Mouse (Mus musculus): ENCODE data around the gene Wdr59.

DNA sequence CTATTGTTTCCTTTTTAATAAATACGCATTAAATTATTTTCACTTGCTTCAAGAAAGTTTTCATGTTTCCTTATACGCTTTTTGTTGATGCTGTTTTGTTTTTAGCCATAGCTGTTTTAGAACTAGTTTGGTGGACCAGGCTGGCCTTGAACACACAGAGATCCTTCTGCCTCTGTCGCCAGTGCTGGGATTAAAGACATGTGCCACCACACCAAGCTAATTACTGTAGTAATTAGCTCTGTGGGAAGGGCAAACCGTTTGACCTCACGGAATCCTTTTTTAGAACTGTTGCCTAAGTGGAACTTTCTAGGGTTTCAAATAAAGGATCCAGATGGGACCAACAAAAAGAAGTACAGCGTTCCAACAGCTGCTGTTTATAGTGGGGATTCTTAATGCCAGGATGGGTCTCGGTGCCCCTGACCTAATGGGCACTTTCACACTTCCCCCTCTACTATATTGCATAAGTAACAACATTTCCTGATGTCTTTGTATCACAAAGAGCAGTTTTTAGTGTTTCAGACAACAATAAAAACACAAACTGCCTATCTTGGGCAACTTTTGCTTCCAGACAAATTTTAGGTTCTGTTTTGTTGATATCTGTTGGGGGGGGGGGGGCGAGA, 29.7 kb upstream of the Wdr59 start:
- TF ChIP-seq CTCF (conservative IDR thresholded peaks at IDR 0.05; ENCODE audit: low read length) (no peak), NANOG (IDR thresholded peaks at IDR 0.05; ENCODE audit: borderline replicate concordance, low read length) (no peak)
